Mouse (Mus musculus) stomach, postnatal 0 days (tissue): ENCODE results near the gene Sltm. TPM values are rescaled to one million over a fixed set of nuclear protein-coding genes. Genes with fewer than 3 reads are reported as not detected.

ENCODE experiments used
- ATAC-seq: fragments of 200-750 bp; cut with Nextera tagmentation; 2 replicates; pipeline ENCODE4 v1.8.0; 2017; ENCODE audit not compliant: low FRiP score, low TSS enrichment
- DNase-seq: peaks from one replicate; pipeline ENCODE4 v3.0.0-alpha.2; 2016; ENCODE audit warnings: low spot score
- H3K27ac ChIP-seq: fragments of 300-500 bp; sonication (generic); replicated peaks from 2 replicates; pipeline ENCODE4 v1.5.1; 2014; ENCODE audit warnings: mild to moderate bottlenecking, control low read depth
- H3K27me3 ChIP-seq: fragments of 300-500 bp; sonication (generic); 2 replicates; pipeline ENCODE4 v1.6.1; 2014; ENCODE audit warnings: low read length; ENCODE audit not compliant: control insufficient read depth, insufficient read depth
- H3K36me3 ChIP-seq: fragments of 300-500 bp; sonication (generic); 2 replicates; pipeline ENCODE4 v1.6.1; 2014; ENCODE audit warnings: low read length, mixed read lengths; ENCODE audit not compliant: control insufficient read depth, insufficient read depth
- H3K4me1 ChIP-seq: fragments of 300-500 bp; sonication (generic); replicated peaks from 2 replicates; pipeline ENCODE4 v1.6.1; 2014; ENCODE audit warnings: antibody characterized with exemption; ENCODE audit not compliant: control insufficient read depth, insufficient read depth
- H3K4me2 ChIP-seq: fragments of 300-500 bp; sonication (generic); replicated peaks from 2 replicates; pipeline ENCODE4 v1.6.1; 2014; ENCODE audit warnings: low read depth, mild to moderate bottlenecking, control low read depth, moderate library complexity
- H3K4me3 ChIP-seq: fragments of 300-500 bp; sonication (generic); 2 replicates; pipeline ENCODE4 v1.5.1; 2014; ENCODE audit warnings: low read depth, low read length, control low read depth
- H3K9ac ChIP-seq: fragments of 300-500 bp; sonication (generic); 2 replicates; pipeline ENCODE4 v1.6.1; 2014; ENCODE audit warnings: mild to moderate bottlenecking, low read length, control low read depth, mixed read lengths
- H3K9me3 ChIP-seq: fragments of 300-500 bp; sonication (generic); 2 replicates; pipeline ENCODE4 v1.6.1; 2016; ENCODE audit warnings: low read length; ENCODE audit not compliant: control insufficient read depth
- CTCF ChIP-seq: IDR thresholded peaks from 2 replicates; pipeline ENCODE4 v1.5.1; 2016; ENCODE audit warnings: antibody characterized with exemption, low read depth, mild to moderate bottlenecking, moderate library complexity
- EP300 ChIP-seq: optimal IDR thresholded peaks from 2 replicates; pipeline ENCODE3; 2016; ENCODE audit warnings: antibody characterized with exemption
- WGBS: fragments of 180-500 bp; shearing (Covaris S2); extraction: QIAGEN DNeasy Blood & Tissue Kit; methylation state at CpG from one replicate; pipeline ENCODE4 v1.1.7; 2014; 5-methylcytosine and 5-hydroxymethylcytosine counted together
- polyA plus RNA-seq: library from polyadenylated mRNA; unstranded; fragments of >200 nt; fragmentation: Nextera tagmentation; extraction: Ambion mirVana; gene quantifications from 2 replicates; pipeline ENCODE4 v1.2.1, GENCODE M21; 2015

Gene Sltm
- polyA plus RNA-seq, 1 experiment from 2014 or later: 22.0 TPM

DNA sequence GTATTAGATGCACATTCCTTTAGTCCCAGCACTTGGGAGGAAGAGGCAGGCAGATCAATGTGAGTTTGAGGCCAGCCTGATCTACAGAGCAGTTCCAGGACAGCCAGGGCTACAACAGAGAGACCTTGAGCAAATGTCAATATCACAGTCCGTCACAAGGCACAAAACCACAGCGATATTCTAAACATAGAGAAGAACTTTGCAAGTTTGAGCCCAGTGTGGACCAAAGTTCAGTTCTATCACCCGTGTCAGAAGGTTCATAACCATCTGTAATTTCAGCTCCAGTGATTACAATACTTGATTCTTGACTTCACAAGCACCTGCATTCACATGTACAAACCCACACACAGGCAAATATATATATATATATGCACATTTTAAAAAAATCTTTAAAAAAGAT is 21.9 kb upstream of the Sltm start:
- WGBS: 80% methylated on average over 3 of the region's 3 CpGs

GRCm38 (mm10) chr9:70523813-70524212 is 18.7 kb upstream of the Sltm start:
- no peak overlapping the region for H3K9ac ChIP-seq
- H3K4me1 ChIP-seq: no peaks in the 10 kb centered on the region
- no peak overlapping the region for H3K4me2 ChIP-seq
- no peak for ATAC-seq
- no peak for DNase-seq
- no peak for TF ChIP-seq EP300
- TF ChIP-seq CTCF: no peak
- H3K27ac ChIP-seq: no peak overlapping the region
- no peaks in the 10 kb centered on the region for H3K9me3 ChIP-seq
- no peaks in the 10 kb centered on the region for H3K36me3 ChIP-seq
- no peaks in the 10 kb centered on the region for H3K27me3 ChIP-seq
- no peak overlapping the region for H3K4me3 ChIP-seq
- 93% methylated on average over 3 of the region's 3 CpGs for WGBS

More for the DNA sequence above, 21.9 kb upstream of the Sltm start:
- no peak for TF ChIP-seq EP300
- TF ChIP-seq CTCF: no peak
- H3K4me3 ChIP-seq: no peak overlapping the region
- no peak for ATAC-seq
- no peaks in the 10 kb centered on the region for H3K4me1 ChIP-seq
- no peak overlapping the region for H3K27ac ChIP-seq
- DNase-seq: no peak
- no peaks in the 10 kb centered on the region for H3K9me3 ChIP-seq
- no peak overlapping the region for H3K4me2 ChIP-seq
- no peaks in the 10 kb centered on the region for H3K27me3 ChIP-seq
- H3K36me3 ChIP-seq: no peaks in the 10 kb centered on the region
- no peak overlapping the region for H3K9ac ChIP-seq

DNA sequence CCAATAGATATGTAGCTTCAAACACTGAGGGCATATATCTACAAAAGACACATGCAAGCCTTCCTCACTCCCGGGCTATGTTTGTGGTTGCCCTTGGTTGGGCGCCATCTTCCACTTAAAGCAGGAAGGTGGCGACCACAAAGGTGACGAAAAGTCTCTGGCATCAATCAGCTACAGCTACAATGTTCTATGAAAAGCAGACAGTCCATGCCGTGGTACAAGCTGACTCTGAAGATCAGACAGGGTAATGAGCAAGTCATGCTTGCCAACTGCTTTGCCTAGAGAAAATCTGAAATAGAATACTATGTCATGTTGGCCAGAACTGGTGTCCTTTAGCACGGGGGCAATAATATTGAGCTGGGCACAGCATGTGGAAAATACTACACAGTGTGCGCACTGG is 18.2 kb upstream of the Sltm start:
- Histone ChIP-seq H3K4me2 (no peak overlapping the region), H3K4me1 (no peaks in the 10 kb centered on the region), H3K4me3 (no peak overlapping the region), H3K27me3 (no peaks in the 10 kb centered on the region), H3K9me3 (no peaks in the 10 kb centered on the region), H3K9ac (no peak overlapping the region), H3K36me3 (no peaks in the 10 kb centered on the region), H3K27ac (no peak overlapping the region)
- DNase-seq: no peak
- 87% methylated on average over 7 of the region's 7 CpGs for WGBS
- no peak for ATAC-seq
- TF ChIP-seq EP300: no peak
- no peak for TF ChIP-seq CTCF

DNA sequence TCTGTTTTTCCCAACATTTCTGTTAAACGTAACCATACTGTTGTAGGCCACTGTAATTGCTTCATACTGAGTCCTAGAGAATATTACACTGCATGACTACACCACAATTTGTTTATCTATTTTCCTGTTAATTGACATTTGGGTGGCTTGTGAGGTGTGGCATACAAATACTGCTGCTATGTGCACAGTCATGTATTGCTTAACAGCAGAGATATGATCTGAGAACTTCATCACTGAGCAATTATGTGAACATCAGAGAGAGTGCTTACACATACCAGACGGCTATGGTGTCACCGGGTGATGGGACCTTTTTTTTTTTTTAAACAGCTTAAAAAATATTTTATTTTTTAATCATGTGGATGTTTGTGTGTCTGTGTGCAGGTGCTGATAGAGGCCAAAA is 9.2 kb upstream of the Sltm start:
- 62% methylated on average over 3 of the region's 3 CpGs for WGBS
- ATAC-seq: peak; percentile 84
- Histone ChIP-seq H3K9ac (no peak overlapping the region), H3K27me3 (no peaks in the 10 kb centered on the region), H3K36me3 (no peaks in the 10 kb centered on the region), H3K27ac (no peak overlapping the region), H3K9me3 (no peaks in the 10 kb centered on the region), H3K4me3 (no peak overlapping the region), H3K4me1 (no peaks in the 10 kb centered on the region), H3K4me2 (no peak overlapping the region)
- DNase-seq: no peak
- TF ChIP-seq EP300 (no peak), CTCF (no peak)

- WGBS: 14% methylated on average over 6 of the region's 6 CpGs
- TF ChIP-seq CTCF (no peak), EP300 (no peak)
- peak overlapping the region; percentile 91; the same call in 1 of the 2 replicates for H3K9ac ChIP-seq
- DNase-seq (peak; percentile 36), ATAC-seq (no peak)
- H3K27me3 ChIP-seq: no peaks in the 10 kb centered on the region
- peak overlapping the region; percentile 93 for H3K4me2 ChIP-seq
- H3K4me3 ChIP-seq: peak overlapping the region; percentile 87
- 0 out of 2 replicates have a peak, but pooled peaks cover 2% of the 10 kb centered on the region for H3K4me1 ChIP-seq
- H3K27ac ChIP-seq: no peak overlapping the region
- no peaks in the 10 kb centered on the region for H3K9me3 ChIP-seq
- H3K36me3 ChIP-seq: no peaks in the 10 kb centered on the region
Measured at GRCm38 (mm10) chr9:70541584-70541983, 970 bp upstream of the Sltm start.

DNA sequence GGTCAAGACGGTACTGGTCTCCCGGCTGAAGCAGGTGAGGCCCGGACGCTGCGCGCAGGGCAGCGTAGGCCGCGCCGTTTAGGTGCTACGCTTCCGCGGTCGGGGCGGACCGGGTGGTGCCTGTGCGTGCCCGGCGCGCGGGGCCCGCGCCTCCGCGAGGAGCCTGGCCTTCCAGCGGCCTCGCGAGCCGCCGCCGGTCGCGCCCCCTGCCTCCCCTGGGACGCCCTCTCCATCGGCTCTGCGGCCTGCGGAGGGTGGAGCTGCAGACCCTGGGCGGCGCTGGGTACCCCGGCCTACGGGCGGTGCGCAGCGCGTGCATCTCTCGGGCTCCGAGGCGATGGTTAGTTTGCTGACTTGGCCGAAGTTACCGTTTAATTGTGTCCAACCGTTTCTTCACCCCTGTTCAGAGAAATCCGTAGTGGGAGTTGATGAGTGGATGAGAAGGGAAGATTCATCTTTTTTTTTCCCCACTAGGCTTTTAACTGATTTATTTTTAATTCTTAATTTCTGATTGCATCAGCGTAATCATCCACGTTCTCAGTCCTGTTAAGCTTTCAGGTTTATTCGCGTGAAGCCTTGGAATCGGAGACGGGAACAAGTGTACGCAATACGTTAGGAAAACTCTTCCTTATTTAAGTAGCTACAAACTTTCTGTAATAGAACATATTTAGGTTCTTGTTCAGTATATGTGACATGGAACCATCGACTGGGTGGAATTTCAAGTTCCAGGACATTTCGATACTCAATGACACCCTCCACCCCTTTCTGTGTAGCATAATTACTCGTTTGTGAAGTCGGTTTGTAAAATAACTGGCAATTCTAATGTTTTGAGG is 710 bp downstream of the Sltm start:
- TF ChIP-seq CTCF (peak; percentile 35), EP300 (no peak)
- ATAC-seq (peak; percentile 77), DNase-seq (peak; percentile 72)
- Histone ChIP-seq H3K9ac (peak overlapping the region; percentile 91), H3K4me3 (peak overlapping the region; percentile 87), H3K9me3 (no peaks in the 10 kb centered on the region), H3K36me3 (no peaks in the 10 kb centered on the region), H3K27ac (peak overlapping the region; percentile 99), H3K4me1 (0 out of 2 replicates have a peak, but pooled peaks cover 2% of the 10 kb centered on the region), H3K4me2 (peak overlapping the region; percentile 59), H3K27me3 (no peaks in the 10 kb centered on the region)
- under 1% methylated on average over 62 of the region's 64 CpGs for WGBS
